Mouse (Mus musculus) CH12.LX (cell line): ENCODE measurements around the gene Dscam.

ENCODE experiments used
- CHD1 ChIP-seq: IDR thresholded peaks from 2 replicates; pipeline ENCODE4 v1.6.1; 2012; ENCODE audit warnings: low read depth, low read length, improper control_type of control experiment, inconsistent platforms
- CTCF ChIP-seq, 2 experiments: IDR thresholded peaks in 1 of 2; conservative IDR thresholded peaks in 1 of 2; 2 replicates each; pipeline ENCODE4 v1.5.1; 2011 to 2012; ENCODE audit warnings: low read depth in 2 of 2, low read length in 2 of 2, improper control_type of control experiment in 1 of 2, inconsistent platforms in 1 of 2, mild to moderate bottlenecking in 1 of 2, moderate library complexity in 1 of 2
- EP300 ChIP-seq: IDR thresholded peaks from 2 replicates; pipeline ENCODE4 v1.6.1; 2011; ENCODE audit warnings: low read length, improper control_type of control experiment
- ETS1 ChIP-seq: conservative IDR thresholded peaks from 2 replicates; pipeline ENCODE4 v1.6.1; 2012; ENCODE audit warnings: low read depth, mild to moderate bottlenecking, inconsistent platforms, low read length, improper control_type of control experiment, moderate library complexity
- MAX ChIP-seq: IDR thresholded peaks from 2 replicates; pipeline ENCODE4 v1.6.1; 2011; ENCODE audit warnings: low read length, improper control_type of control experiment
- MXI1 ChIP-seq: IDR thresholded peaks from 2 replicates; pipeline ENCODE4 v1.6.1; 2011; ENCODE audit warnings: mild to moderate bottlenecking, low read depth, low read length, improper control_type of control experiment
- NELFE ChIP-seq: IDR thresholded peaks from 2 replicates; pipeline ENCODE4 v1.6.1; 2011; ENCODE audit warnings: low read depth, low read length, improper control_type of control experiment
- POLR2A ChIP-seq: IDR thresholded peaks from 2 replicates; pipeline ENCODE4 v1.6.1; 2011; ENCODE audit warnings: low read depth, mild to moderate bottlenecking, improper control_type of control experiment, low read length
- POLR2AphosphoS2 ChIP-seq: IDR thresholded peaks from 2 replicates; pipeline ENCODE4 v1.6.1; 2011; ENCODE audit warnings: low read depth, low read length, improper control_type of control experiment
- TCF12 ChIP-seq: IDR thresholded peaks from 2 replicates; pipeline ENCODE4 v1.6.1; 2014; ENCODE audit warnings: low read depth, mild to moderate bottlenecking, inconsistent platforms, low read length, improper control_type of control experiment
- UBTF ChIP-seq: IDR thresholded peaks from 2 replicates; pipeline ENCODE4 v1.6.1; 2012; ENCODE audit warnings: low read depth, mild to moderate bottlenecking, inconsistent platforms, low read length, improper control_type of control experiment, moderate library complexity
- USF2 ChIP-seq: conservative IDR thresholded peaks from 2 replicates; pipeline ENCODE4 v1.6.1; 2011; ENCODE audit warnings: low read depth, low read length, improper control_type of control experiment
- ZC3H11A ChIP-seq: IDR thresholded peaks from 2 replicates; pipeline ENCODE4 v1.6.1; 2012; ENCODE audit warnings: low read depth, mild to moderate bottlenecking, inconsistent platforms, low read length, improper control_type of control experiment
- ZMIZ1 ChIP-seq: IDR thresholded peaks from 2 replicates; pipeline ENCODE4 v1.6.1; 2012; ENCODE audit warnings: low read depth, mild to moderate bottlenecking, inconsistent platforms, low read length, improper control_type of control experiment

GRCm38 (mm10) chr16:96767508-96767907, 403.0 kb downstream of the Dscam start:
- TF ChIP-seq ZMIZ1 (no peak), NELFE (no peak), EP300 (no peak), UBTF (no peak), ZC3H11A (no peak), POLR2A (no peak), POLR2AphosphoS2 (no peak), ETS1 (no peak), CTCF (conservative IDR thresholded peaks at IDR 0.05 in 1 of 2, IDR thresholded peaks at IDR 0.05 in 1 of 2; ENCODE audit: low read depth in 2 of 2, low read length in 2 of 2) (no peak), MAX (no peak), USF2 (no peak), TCF12 (no peak), CHD1 (no peak), MXI1 (no peak)
